Mouse (Mus musculus) limb, embryonic 10.5 days (tissue): ENCODE measurements around the gene Vmn1r54. TPM values are rescaled to one million over a fixed set of nuclear protein-coding genes. Genes with fewer than 3 reads are reported as not detected.
A peak's percentile ranks its signal among the peaks of the same experiment; 100 is the strongest.
"Not testable (repeated sequence)": the region's sequence is repeated elsewhere in the genome, so short reads cannot be mapped to it uniquely, and the experiment has no call there.

Source experiments
- DNase-seq: peaks from one replicate; pipeline ENCODE4 v3.0.0-alpha.2; 2017; ENCODE audit warnings: low spot score
- H3K27ac ChIP-seq: fragments of 300-500 bp; sonication (generic); 2 replicates; pipeline ENCODE4 v1.5.1; 2016; ENCODE audit warnings: mild to moderate bottlenecking
- H3K27me3 ChIP-seq: fragments of 300-500 bp; sonication (generic); 2 replicates; pipeline ENCODE4 v1.6.1; 2016; ENCODE audit warnings: low read depth, mild to moderate bottlenecking; ENCODE audit not compliant: poor library complexity, severe bottlenecking
- H3K36me3 ChIP-seq: fragments of 300-500 bp; sonication (generic); 2 replicates; pipeline ENCODE4 v1.6.1; 2016; ENCODE audit warnings: mild to moderate bottlenecking, moderate library complexity
- H3K4me1 ChIP-seq: fragments of 300-500 bp; sonication (generic); 2 replicates; pipeline ENCODE4 v1.6.1; 2016
- H3K4me3 ChIP-seq: fragments of 300-500 bp; sonication (generic); 2 replicates; pipeline ENCODE4 v1.5.1; 2016; ENCODE audit warnings: mild to moderate bottlenecking, moderate library complexity
- H3K9me3 ChIP-seq: fragments of 300-500 bp; sonication (generic); replicated peaks from 2 replicates; pipeline ENCODE4 v1.6.1; 2016; ENCODE audit warnings: mild to moderate bottlenecking
- WGBS: fragments of 180-500 bp; shearing (Covaris S2); methylation state at CpG from one replicate; pipeline ENCODE4 v1.1.7; 2016; 5-methylcytosine and 5-hydroxymethylcytosine counted together
- polyA plus RNA-seq: library from polyadenylated mRNA; unstranded; fragments of >200 nt; fragmentation: Nextera tagmentation; extraction: Ambion mirVana; gene quantifications from 2 replicates; pipeline ENCODE4 v1.2.1, GENCODE M21; 2016

The Vmn1r54 gene
- polyA plus RNA-seq: not detected in 2 replicates

GRCm38 (mm10) chr6:90246000-90246399 lies at the start of gene Vmn1r54:
Vmn1r54 (plus strand) TSS chr6:90246300.
- 83% methylated on average over 1 of the region's 1 CpGs for WGBS

GRCm38 (mm10) chr6:90202493-90202892 lies 43.6 kb upstream of the Vmn1r54 start, which contains the start of gene V1ra8:
V1ra8 (plus strand) TSS chr6:90202793.
- H3K4me1 ChIP-seq, H3K27me3 ChIP-seq, H3K36me3 ChIP-seq, H3K9me3 ChIP-seq, H3K4me3 ChIP-seq, DNase-seq, H3K27ac ChIP-seq: not testable (repeated sequence)
- 88% methylated on average over 2 of the region's 2 CpGs for WGBS

More at GRCm38 (mm10) chr6:90246000-90246399, at the start of gene Vmn1r54:
- no peaks in the 10 kb centered on the region for H3K4me1 ChIP-seq
- no peak within 1 kb of the TSS for H3K4me3 ChIP-seq
- DNase-seq: no peak
- H3K27ac ChIP-seq: no peak within 1 kb of the TSS
- no peaks in the 10 kb centered on the region for H3K27me3 ChIP-seq
- H3K36me3 ChIP-seq: no peaks in the 10 kb centered on the region
- H3K9me3 ChIP-seq: no peaks in the 10 kb centered on the region

- no peaks in the 10 kb centered on the region for H3K4me1 ChIP-seq
- no peaks in the 10 kb centered on the region for H3K36me3 ChIP-seq
- WGBS: 87% methylated on average over 1 of the region's 1 CpGs
- no peak within 1 kb of the TSS for H3K4me3 ChIP-seq
- no peaks in the 10 kb centered on the region; the same call in 1 of the 2 replicates for H3K9me3 ChIP-seq
- no peak within 1 kb of the TSS for H3K27ac ChIP-seq
- no peaks in the 10 kb centered on the region for H3K27me3 ChIP-seq
- no peak for DNase-seq
These were observed 21.8 kb upstream of the Vmn1r54 start, which contains the start of gene Vmn1r53 for GRCm38 (mm10) chr6:90224338-90224737. Vmn1r53 (minus strand) TSS chr6:90224438.

- WGBS: 89% methylated on average over 4 of the region's 4 CpGs
- H3K4me1 ChIP-seq, H3K27ac ChIP-seq, H3K36me3 ChIP-seq, H3K4me3 ChIP-seq, DNase-seq, H3K27me3 ChIP-seq, H3K9me3 ChIP-seq: not testable (repeated sequence)
These were observed 14.0 kb upstream of the Vmn1r54 start for GRCm38 (mm10) chr6:90232114-90232513.

GRCm38 (mm10) chr6:90232681-90233080 lies 13.4 kb upstream of the Vmn1r54 start:
- Histone ChIP-seq H3K9me3 (peaks cover 2% of the 10 kb centered on the region; the same call in 1 of the 2 replicates), H3K36me3 (no peaks in the 10 kb centered on the region), H3K27me3 (no peaks in the 10 kb centered on the region), H3K27ac (no peak overlapping the region), H3K4me3 (no peak overlapping the region), H3K4me1 (no peaks in the 10 kb centered on the region)
- 59% methylated on average over 27 of the region's 27 CpGs for WGBS
- no peak for DNase-seq

- Histone ChIP-seq H3K4me1 (no peaks in the 10 kb centered on the region), H3K27ac (no peak overlapping the region), H3K27me3 (no peaks in the 10 kb centered on the region), H3K36me3 (no peaks in the 10 kb centered on the region), H3K4me3 (no peak overlapping the region), H3K9me3 (no peaks in the 10 kb centered on the region)
- DNase-seq: no peak
- WGBS: 85% methylated on average over 3 of the region's 3 CpGs
These were observed 2.1 kb upstream of the Vmn1r54 start for GRCm38 (mm10) chr6:90244019-90244418.

- Histone ChIP-seq H3K4me1 (no peaks in the 10 kb centered on the region), H3K4me3 (no peak overlapping the region), H3K27ac (no peak overlapping the region), H3K9me3 (no peaks in the 10 kb centered on the region), H3K27me3 (no peaks in the 10 kb centered on the region), H3K36me3 (no peaks in the 10 kb centered on the region)
- no peak for DNase-seq
- 58% methylated on average over 12 of the region's 12 CpGs for WGBS
These were observed 42.2 kb downstream of the Vmn1r54 start for GRCm38 (mm10) chr6:90288265-90288664.

GRCm38 (mm10) chr6:90300919-90301318 lies 54.8 kb downstream of the Vmn1r54 start, which contains the start of gene BC048671:
BC048671 (plus strand) TSS chr6:90301219.
- Histone ChIP-seq H3K27me3 (no peaks in the 10 kb centered on the region), H3K4me3 (no peak within 1 kb of the TSS), H3K9me3 (no peaks in the 10 kb centered on the region), H3K4me1 (no peaks in the 10 kb centered on the region), H3K27ac (no peak within 1 kb of the TSS), H3K36me3 (no peaks in the 10 kb centered on the region)
- no peak for DNase-seq
- WGBS: 95% methylated on average over 1 of the region's 1 CpGs

GRCm38 (mm10) chr6:90306315-90306975 lies 60.3 kb downstream of the Vmn1r54 start:
- Histone ChIP-seq H3K4me3 (no peak overlapping the region), H3K36me3 (no peaks in the 10 kb centered on the region), H3K27ac (no peak overlapping the region), H3K9me3 (peaks cover 5% of the 10 kb centered on the region; the same call in 1 of the 2 replicates), H3K4me1 (no peaks in the 10 kb centered on the region), H3K27me3 (0 out of 2 replicates have a peak, but pooled peaks cover 4% of the 10 kb centered on the region)
- peak; percentile 21 for DNase-seq
- whole genome bisulfite sequencing: 90% methylated on average over 6 of the region's 6 CpGs

GRCm38 (mm10) chr6:90308839-90309778 lies 63.0 kb downstream of the Vmn1r54 start:
- DNase-seq: no peak
- no peaks in the 10 kb centered on the region for H3K36me3 ChIP-seq
- H3K27me3 ChIP-seq: 0 out of 2 replicates have a peak, but pooled peaks cover 4% of the 10 kb centered on the region
- H3K9me3 ChIP-seq: peaks cover 5% of the 10 kb centered on the region; the same call in 1 of the 2 replicates
- no peak overlapping the region for H3K4me3 ChIP-seq
- 88% methylated on average over 87 of the region's 87 CpGs for WGBS
- H3K4me1 ChIP-seq: no peaks in the 10 kb centered on the region
- no peak overlapping the region for H3K27ac ChIP-seq

- Histone ChIP-seq H3K4me1 (no peaks in the 10 kb centered on the region), H3K27ac (no peak overlapping the region), H3K9me3 (no peaks in the 10 kb centered on the region), H3K27me3 (no peaks in the 10 kb centered on the region), H3K36me3 (no peaks in the 10 kb centered on the region), H3K4me3 (no peak overlapping the region)
- whole genome bisulfite sequencing: 89% methylated on average over 5 of the region's 5 CpGs
- no peak for DNase-seq
These were observed 69.9 kb downstream of the Vmn1r54 start for GRCm38 (mm10) chr6:90315961-90316360.

GRCm38 (mm10) chr6:90317510-90318258 lies 71.6 kb downstream of the Vmn1r54 start:
- Histone ChIP-seq H3K36me3 (no peaks in the 10 kb centered on the region), H3K27ac (no peak overlapping the region), H3K9me3 (no peaks in the 10 kb centered on the region), H3K27me3 (no peaks in the 10 kb centered on the region), H3K4me3 (no peak overlapping the region), H3K4me1 (no peaks in the 10 kb centered on the region)
- no peak for DNase-seq
- 88% methylated on average over 2 of the region's 2 CpGs for WGBS
